Mouse (Mus musculus) heart, postnatal 14 days (tissue): ENCODE data around the gene Olfr92. TPM values are rescaled to one million over a fixed set of nuclear protein-coding genes. Genes with fewer than 3 reads are reported as not detected.

Source experiments
- DNase-seq, 2 experiments: peaks; one replicate each; pipeline ENCODE4 v3.0.0; 2021 to 2022
- intact Hi-C: fragments of 180-260 bp; cut with DNase I; formaldehyde crosslinking; loops from one replicate; pipeline ENCODE4 v1.15.1; 2025
- total RNA-seq, 2 experiments: library from RNA; stranded (reverse); gene quantifications; 2 replicates each; pipeline ENCODE4 v1.2.3; 2021

The Olfr92 gene
- total RNA-seq, 2 experiments from 2014 or later, result not detected

DNA sequence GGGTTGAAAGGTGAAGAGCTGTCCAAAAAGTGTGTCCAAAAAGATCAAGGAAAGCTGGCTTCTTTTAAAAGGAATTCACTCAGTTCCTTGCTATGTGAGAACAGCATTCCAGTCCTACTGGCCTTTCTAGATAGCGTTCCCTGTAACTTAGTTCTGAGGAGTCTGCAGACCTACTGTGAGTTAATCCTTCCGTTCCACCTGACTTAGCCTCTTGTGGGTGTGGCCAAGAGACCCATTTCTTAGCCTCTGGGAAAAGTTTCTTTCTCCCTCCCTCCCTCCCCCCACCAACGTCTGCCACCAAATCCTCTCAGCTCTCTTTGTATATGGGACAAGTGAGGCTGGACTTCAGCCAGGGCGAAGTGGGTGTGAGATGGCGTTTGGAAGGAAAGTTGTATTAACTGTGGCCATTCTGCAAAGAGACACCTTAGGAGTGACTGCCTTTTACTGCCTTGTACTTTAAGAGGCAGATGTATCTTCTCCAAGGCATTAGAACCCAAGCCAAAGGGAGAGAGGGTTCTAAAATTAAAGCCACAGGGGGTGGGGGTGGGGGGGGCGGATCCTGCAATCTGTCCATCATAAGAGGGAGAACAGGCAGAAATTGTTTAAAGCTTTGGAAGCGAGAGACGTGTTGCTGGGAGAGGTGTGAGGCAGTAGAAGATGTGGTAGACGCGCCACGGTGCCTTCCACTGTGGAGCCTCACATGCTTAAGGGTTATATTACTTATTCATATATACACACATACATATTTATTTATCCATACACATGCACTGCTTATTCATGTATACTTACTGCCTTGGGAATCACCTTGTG, 56.0 kb downstream of the Olfr92 start:
- DNase-seq, result no peak
- intact Hi-C loops, result no loop called here

DNA sequence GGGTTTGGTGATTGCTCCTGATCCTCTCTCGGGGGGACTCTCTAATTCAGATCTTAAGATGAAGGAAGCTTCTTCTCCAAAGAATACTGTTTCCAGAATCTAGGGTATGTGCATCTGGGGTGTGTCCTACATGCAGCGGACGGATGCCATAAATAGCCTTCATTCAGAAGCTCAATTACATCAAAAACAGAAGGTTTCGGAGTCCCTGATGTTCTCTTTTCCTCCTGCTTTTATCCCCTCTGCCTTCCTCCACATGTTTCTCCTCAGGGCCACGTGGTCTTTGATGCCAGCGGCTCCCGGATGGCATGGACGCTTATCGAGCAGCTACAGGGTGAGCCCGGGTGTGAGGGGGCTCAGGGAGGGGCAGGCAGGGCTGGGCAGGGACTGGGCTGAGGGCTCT, 56.8 kb downstream of the Olfr92 start:
- intact Hi-C loops, result no loop called here
- no peak for DNase-seq

DNA sequence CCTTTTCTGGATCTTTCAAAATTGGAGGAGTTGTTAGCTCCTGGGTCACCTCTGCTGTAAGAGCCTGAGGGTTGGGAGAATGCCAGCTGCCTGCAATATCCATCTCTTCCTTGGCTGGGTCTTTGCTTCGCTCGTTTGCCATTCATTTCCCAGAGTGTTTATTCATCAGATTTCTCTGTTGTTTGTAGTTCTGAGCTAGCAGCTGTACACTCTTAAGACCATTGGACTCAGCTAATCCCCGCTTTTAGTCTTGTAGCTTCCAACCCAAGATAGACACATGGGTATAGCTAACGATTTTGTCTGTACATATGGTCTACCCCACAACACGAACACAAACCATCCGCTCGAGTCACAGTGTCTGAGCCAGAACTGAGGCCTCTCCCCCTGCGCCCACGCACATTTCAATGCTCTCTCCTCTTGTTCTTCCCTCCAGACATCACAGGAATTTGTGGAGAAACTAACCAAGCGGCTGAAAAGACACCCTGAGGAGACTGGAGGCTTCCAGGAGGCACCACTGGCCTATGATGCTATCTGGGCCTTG, 57.7 kb downstream of the Olfr92 start:
- intact Hi-C loops, result no loop called here
- no peak for DNase-seq

DNA sequence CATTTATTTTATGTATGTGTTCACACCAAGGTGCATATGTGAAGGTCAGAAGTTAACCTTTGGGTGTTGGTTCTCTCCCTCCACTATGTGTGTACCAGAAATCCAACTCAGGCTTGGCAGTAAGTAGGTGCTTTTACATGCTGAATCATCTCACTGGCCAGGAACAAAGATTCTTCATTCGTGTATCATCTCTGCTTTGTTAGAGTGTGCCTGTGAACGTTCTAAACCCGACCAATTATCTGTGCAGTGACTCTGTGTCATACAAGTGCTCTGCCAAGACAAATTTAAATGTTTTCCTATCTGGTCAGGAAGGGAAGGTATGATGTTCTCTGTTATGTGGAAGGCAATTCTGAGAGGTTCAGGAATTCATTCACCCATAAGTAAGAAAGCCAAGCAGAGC, 58.5 kb downstream of the Olfr92 start:
- DNase-seq, result no peak
- intact Hi-C loops, result no loop called here

Other genes starting within 250 kb of the Olfr92 start
- gene Trim40, start 230.0 kb downstream of the Olfr92 start, total RNA-seq, result not detected
- not detected for gene Trim31, start 222.0 kb downstream of the Olfr92 start, total RNA-seq
- gene Rnf39, start 177.2 kb downstream of the Olfr92 start, total RNA-seq, result under 1 TPM; 0.49 to 0.57 TPM
- gene Ppp1r11, start 168.3 kb downstream of the Olfr92 start, total RNA-seq, result 10 to 100 TPM; 62.2 to 68.6 TPM
- 10 to 100 TPM; 21.4 to 26.9 TPM for gene Znrd1, start 161.5 kb downstream of the Olfr92 start, total RNA-seq
- gene Znrd1as, start 161.5 kb downstream of the Olfr92 start, total RNA-seq, result 1 to 10 TPM; 8.5 to 9.9 TPM
- not detected for gene 2410137M14Rik, start 138.9 kb downstream of the Olfr92 start, total RNA-seq
- gene H2-M5, start 130.6 kb downstream of the Olfr92 start, total RNA-seq, result under 1 TPM; 0.15 to 0.31 TPM
- gene Zfp57, start 118.9 kb downstream of the Olfr92 start, total RNA-seq, result 1 to 10 TPM; 3.7 to 4.6 TPM
- gene Mog, start 96.7 kb downstream of the Olfr92 start, total RNA-seq, result not detected
- gene Gabbr1, start 74.1 kb downstream of the Olfr92 start, total RNA-seq, result 10 to 100 TPM; 16.9 TPM
- not detected for gene Olfr90, start 31.6 kb downstream of the Olfr92 start, total RNA-seq
- gene Olfr91, start 21.8 kb downstream of the Olfr92 start, total RNA-seq, result not detected
- gene Olfr93, start 41.4 kb upstream of the Olfr92 start, total RNA-seq, result not detected
- under 1 TPM in 1 of 2 experiments, not detected in 1; 0.80 TPM for gene Ubd, start 73.8 kb upstream of the Olfr92 start, total RNA-seq
- not detected for gene Olfr94, start 80.9 kb upstream of the Olfr92 start, total RNA-seq
- gene Olfr95, start 93.0 kb upstream of the Olfr92 start, total RNA-seq, result not detected
- not detected for gene Olfr96, start 100.1 kb upstream of the Olfr92 start, total RNA-seq
- gene Olfr97, start 117.2 kb upstream of the Olfr92 start, total RNA-seq, result not detected
- not detected for gene Olfr98, start 143.7 kb upstream of the Olfr92 start, total RNA-seq
- 1 to 10 TPM; 2.3 to 2.4 TPM for gene H2-M3, start 150.1 kb upstream of the Olfr92 start, total RNA-seq
- gene Olfr99, start 163.4 kb upstream of the Olfr92 start, total RNA-seq, result not detected
- not detected for gene Olfr101, start 184.2 kb upstream of the Olfr92 start, total RNA-seq
- not detected for gene Olfr102, start 197.0 kb upstream of the Olfr92 start, total RNA-seq
- gene Olfr103, start 219.6 kb upstream of the Olfr92 start, total RNA-seq, result not detected
- not detected for gene Olfr104-ps, start 239.5 kb upstream of the Olfr92 start, total RNA-seq